Mouse (Mus musculus): ENCODE measurements at regions not wholly inside any gene's neighbourhood (a gene's known extent, or its start where the extent isn't known, plus 50 kb on each side); places are given as distances from the start of the nearest gene placed in this dataset.

DNA sequence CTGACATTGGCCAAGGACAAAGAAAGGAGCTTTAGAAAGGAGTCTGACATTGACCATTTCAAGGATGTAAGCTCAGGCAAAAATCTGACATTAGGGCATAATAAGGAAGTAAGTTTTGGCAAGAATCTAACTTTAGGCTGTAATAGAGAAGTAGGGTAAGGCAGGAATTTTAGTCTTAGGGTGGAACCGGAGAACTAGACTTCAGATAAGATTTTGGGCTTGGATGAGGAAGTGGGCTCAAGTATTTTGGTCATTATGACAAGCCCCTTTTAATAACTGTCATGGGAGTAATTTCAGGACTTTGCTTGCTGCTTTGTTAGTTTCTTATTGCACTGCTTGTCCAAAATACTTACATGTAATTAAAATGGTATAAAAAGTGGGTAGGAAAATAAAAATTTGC, 418.9 kb downstream of the Wdr20rt start:
- no peak for DNase-seq

DNA sequence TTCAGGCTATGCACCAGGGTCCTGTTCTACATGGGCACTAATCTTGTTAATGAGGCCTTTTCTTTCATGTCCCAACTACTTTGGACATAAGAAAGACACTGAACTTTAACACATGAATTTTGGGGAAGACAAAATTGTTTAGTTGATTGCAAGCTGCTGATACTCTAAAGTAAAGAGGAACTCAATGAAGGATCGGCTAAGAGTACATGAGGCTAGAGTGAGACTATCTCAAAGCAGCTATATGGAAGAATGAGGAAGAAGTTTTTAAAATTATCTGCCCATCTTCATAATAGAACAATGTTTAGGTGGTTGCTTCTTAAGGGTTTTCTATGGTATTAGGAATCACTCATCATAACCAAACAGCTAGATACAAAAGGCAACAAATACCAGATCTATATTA, 431.5 kb downstream of the Wdr20rt start:
- DNase-seq = no peak

DNA sequence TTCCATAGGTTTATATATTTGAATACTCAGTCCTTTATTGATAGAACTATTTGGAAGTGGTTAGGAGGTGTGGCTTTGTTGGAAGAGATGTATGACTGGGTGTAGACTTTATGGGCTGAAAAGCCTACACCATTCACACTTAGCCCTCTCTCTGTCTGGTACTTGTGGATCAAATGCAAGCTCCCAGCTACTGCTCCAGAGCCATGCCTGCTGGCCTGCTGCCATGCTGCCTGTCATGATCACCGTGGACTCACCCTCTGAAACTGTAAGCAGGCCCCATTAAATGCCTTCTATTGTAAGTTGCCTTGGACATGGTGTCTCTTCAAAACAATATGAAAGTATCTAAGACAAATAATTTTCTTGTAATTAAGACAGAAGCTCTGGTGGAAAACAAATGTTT, 446.4 kb downstream of the Wdr20rt start:
- DNase-seq = no peak

DNA sequence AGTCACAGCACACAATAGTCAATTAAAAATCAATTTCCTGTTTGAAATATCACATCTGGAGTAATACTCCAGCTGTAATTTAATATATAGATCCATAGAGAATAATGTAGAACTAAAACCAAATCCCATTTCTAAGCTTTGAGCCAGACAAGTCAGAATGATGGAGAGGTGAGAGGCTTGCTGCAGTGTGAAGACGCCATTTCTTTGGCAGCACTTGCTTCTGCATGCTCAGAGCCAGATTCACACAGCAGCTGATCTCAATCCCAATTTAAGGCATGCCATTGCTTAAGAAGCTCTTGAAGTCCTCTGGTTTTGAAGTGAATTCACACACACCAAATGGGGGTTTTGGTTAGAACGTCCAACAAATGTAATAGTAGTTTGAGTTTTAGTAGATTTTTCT, 447.9 kb downstream of the Wdr20rt start:
- no peak for DNase-seq

DNA sequence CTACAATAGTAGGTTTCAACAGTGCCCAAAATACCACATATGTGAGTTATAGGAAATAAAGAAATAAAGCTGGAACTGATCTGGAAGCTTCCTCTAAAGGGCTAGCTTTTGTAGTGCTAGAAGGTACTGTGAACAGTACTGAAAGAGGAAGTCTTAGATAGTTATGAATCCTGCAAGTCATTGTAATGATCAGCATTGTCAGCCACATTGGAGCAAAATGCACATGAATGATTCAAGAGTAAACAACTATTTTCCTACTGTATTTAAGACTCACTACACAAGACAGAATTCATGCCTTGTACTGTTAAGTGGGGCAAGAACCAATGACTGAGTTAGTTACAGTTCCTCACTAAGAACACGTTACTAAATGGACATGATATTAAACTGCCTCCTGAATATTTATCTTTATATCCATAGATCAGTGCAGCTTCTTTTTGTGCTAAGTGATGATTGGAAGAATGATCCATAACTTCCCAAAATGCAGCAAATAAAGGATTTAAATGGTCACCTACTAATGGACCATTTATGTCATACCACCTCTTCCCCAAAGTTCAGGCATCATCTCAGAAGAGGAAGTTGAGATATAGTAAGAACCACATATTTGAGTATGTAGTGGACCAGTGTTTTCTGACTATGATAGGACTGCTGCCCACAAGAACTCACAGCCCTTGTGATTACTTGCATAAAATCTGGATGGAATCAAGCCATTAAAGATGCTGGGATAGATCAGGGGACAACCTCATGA, 449.8 kb downstream of the Wdr20rt start:
- DNase-seq = no peak

DNA sequence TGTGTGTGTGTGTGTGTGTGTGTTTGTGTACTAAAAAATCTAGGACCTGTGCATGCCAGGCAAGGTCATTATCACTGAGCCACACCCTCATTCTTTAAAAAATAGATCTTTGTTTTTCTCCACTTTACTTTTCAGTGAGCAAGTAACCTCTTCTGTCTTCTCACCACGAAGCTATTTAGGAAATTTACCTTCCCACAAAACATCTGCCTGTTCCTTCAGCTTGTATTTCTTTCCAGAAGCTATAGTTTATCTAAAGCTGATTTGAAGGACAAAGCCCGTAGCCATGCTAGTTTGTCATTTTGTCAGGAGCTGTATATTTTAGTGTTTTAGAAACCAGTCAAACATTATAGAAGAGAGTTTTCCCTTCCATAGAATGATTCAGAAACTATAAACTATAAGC, 455.0 kb downstream of the Wdr20rt start:
- no peak for DNase-seq

DNA sequence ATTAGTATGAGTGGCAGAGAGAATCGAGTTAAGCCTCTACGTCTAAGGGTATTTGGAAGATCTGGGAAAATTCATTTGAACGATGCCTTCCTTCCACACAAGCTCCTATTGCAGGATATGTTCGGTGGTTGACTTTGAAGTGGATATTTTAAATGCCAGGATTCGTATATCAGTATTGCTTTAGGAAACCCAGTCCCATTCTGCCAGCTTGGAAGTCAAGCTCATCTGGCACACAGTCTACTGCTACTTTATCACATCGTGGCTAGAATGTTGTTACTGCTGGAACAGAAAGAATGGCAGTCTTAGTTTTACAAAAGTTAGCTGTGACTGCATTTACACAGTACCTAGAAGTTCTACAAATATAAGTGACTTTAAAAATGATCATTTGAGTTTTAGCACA, 456.5 kb downstream of the Wdr20rt start:
- no peak for DNase-seq

DNA sequence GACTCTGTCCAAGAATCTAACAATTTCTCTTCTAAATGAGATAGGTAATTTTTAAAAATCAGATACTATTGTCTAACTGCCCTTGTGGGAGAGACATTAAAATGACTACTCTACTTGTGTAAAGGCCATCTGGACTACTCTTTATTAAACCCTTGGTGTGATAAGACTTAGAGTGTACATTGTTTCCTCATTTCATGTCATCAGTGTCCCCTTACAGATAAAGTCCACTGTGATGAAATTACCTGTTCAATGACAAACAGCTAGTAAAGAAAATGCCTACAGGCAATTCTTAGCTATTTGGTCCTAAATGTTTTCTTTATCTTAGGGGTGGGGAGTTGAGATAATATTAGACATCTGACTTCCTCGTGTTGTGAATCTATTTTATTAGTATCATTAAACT, 479.7 kb downstream of the Wdr20rt start:
- no peak for DNase-seq

DNA sequence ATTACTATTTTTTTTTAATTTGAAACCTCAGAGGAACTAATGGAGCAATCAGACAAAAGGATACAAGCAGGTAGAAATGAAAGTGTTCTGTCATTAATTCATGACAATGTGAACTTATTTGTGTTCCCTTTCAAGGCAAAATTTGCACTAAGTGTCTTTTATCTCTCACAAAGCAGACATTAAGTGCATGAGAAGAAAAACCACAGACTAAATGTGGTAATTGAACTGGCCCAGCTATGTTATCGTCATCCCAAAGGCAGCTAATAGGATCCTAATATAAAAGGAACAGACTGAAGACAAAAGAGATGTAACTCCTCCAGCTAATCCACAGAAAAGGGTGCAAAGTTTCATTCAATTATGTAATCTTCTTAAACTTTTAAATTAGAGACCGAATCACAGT, 487.0 kb downstream of the Wdr20rt start:
- no peak for DNase-seq
